21 mouse cellular contexts compared by ENCODE assay signal in genomic region chr10:92995186-92995585, GRCm38 (mm10).
DNase-seq lines count a peak whose midpoint lies in the region; ATAC-seq and TF ChIP-seq lines count a peak whose summit lies in the region.
"Had no signal": no experiment of that assay in that cellular context is flagged by ENCODE, and none has a peak within 500 bp of the region (broad histone marks: within the 10 kb centered on the region; RNA-seq: fewer than 3 reads in every experiment).

No protein-coding gene starts in this region.

- no peak for ATAC-seq in heart, embryonic 12.5 days (ENCODE audit: insufficient number of reproducible peaks, low FRiP score)
- ATAC-seq: activated CD4-positive, CD25-positive, alpha-beta regulatory T cell, adult 4 months; CD4-positive, CD25-positive, alpha-beta regulatory T cell, adult 4 months; Patski had no signal

- H3K36me3 ChIP-seq in heart, embryonic 12.5 days: no peaks in the 10 kb centered on the region
- H3K36me3 ChIP-seq in heart, embryonic 10.5 days: no peaks in the 10 kb centered on the region
- no peaks in the 10 kb centered on the region for H3K36me3 ChIP-seq in CH12.LX (replicated peaks in 1 of 2; ENCODE audit: control insufficient read depth in 1 of 2, insufficient read depth in 1 of 2, low read length in 1 of 2)
- H3K36me3 ChIP-seq: G1E had no signal

- no peak overlapping the region for H3K4me2 ChIP-seq in heart, embryonic 12.5 days
- no peak overlapping the region for H3K4me2 ChIP-seq in CH12.LX (ENCODE audit: insufficient read depth, low read depth, poor library complexity, severe bottlenecking)

- no peak for TF ChIP-seq RAD21 in CH12.LX (IDR thresholded peaks at IDR 0.05; ENCODE audit: low read depth, low read length)

- dilution Hi-C loops in CH12.LX (cut with MboI; ENCODE audit: extremely low pct_ligation_motif_present, extremely low pct_unique_long_range_greater_than_20kb, low sequenced_read_pairs): no loop called here

- H3K4me1 ChIP-seq in heart, embryonic 12.5 days (replicated peaks): peaks cover 7% of the 10 kb centered on the region
- no peaks in the 10 kb centered on the region for H3K4me1 ChIP-seq in heart, embryonic 10.5 days
- H3K4me1 ChIP-seq in CH12.LX (ENCODE audit: control insufficient read depth in 1 of 2, insufficient read depth in 2 of 2): peaks cover 11 to 14% of the 10 kb centered on the region in 2 experiments; a peak in 2 of 4 replicates

- H3K9me3 ChIP-seq in heart, embryonic 12.5 days (replicated peaks): 0 out of 2 replicates have a peak, but pooled peaks cover 2% of the 10 kb centered on the region
- H3K9me3 ChIP-seq in heart, embryonic 10.5 days: no peaks in the 10 kb centered on the region
- H3K9me3 ChIP-seq in CH12.LX (replicated peaks; ENCODE audit: low read length): no peaks in the 10 kb centered on the region
- H3K9me3 ChIP-seq: G1E had no signal

- TF ChIP-seq POLR2A in CH12.LX (IDR thresholded peaks at IDR 0.05; ENCODE audit: low read depth, low read length): no peak

- H3K27ac ChIP-seq in heart, embryonic 12.5 days (ENCODE audit: poor library complexity, severe bottlenecking): no peak overlapping the region
- no peak overlapping the region for H3K27ac ChIP-seq in heart, embryonic 10.5 days
- H3K27ac ChIP-seq in CH12.LX (ENCODE audit: insufficient read depth, low read depth): 0 out of 2 replicates have a peak overlapping the region, but pooled peaks have one; percentile 18
- no peak overlapping the region for H3K27ac ChIP-seq in left cerebral cortex, adult 2 months

- TF ChIP-seq CTCF in CH12.LX (conservative IDR thresholded peaks at IDR 0.05 in 1 of 2, IDR thresholded peaks at IDR 0.05 in 1 of 2; ENCODE audit: low read depth in 2 of 2, low read length in 2 of 2): no peak
- no peak for TF ChIP-seq CTCF in left cerebral cortex, adult 2 months (IDR thresholded peaks at IDR 0.05)

- no peak overlapping the region for H3K4me3 ChIP-seq in heart, embryonic 12.5 days
- H3K4me3 ChIP-seq in heart, embryonic 10.5 days: no peak overlapping the region
- no peak overlapping the region for H3K4me3 ChIP-seq in CH12.LX (replicated peaks in 1 of 3; ENCODE audit: low read depth in 2 of 3, low read length in 2 of 3, poor library complexity in 1 of 3)
- no peak overlapping the region for H3K4me3 ChIP-seq in left cerebral cortex, adult 2 months

- H3K9ac ChIP-seq in heart, embryonic 12.5 days: no peak overlapping the region
- H3K9ac ChIP-seq in CH12.LX (ENCODE audit: insufficient read depth, low read depth): no peak overlapping the region

- no peaks in the 10 kb centered on the region for H3K79me2 ChIP-seq in CH12.LX (replicated peaks; ENCODE audit: control insufficient read depth, extremely low read depth, insufficient read depth, poor library complexity, severe bottlenecking)

- intact Hi-C loops in left cerebral cortex, adult 2 months (cut with DNase I): no loop called here

- no peak for TF ChIP-seq EP300 in CH12.LX (IDR thresholded peaks at IDR 0.05; ENCODE audit: low read length)

- peak; percentile 65 for DNase-seq in heart, adult 11 months
- DNase-seq in heart, embryonic 10.5 days (ENCODE audit: low spot score): peak; percentile 53
- no peak for DNase-seq in heart, postnatal 4 days
- peak; percentile 3 for DNase-seq in CH12.LX (ENCODE audit: extremely low read depth)
- no peak for DNase-seq in left cerebral cortex, adult 2 months (ENCODE audit: extremely low spot score in 1 of 2, low spot score in 2 of 2)
- DNase-seq: adrenal gland, adult 2 months; adrenal gland, adult 8-10 months; adrenal gland, postnatal 10 days; adrenal gland, postnatal 14 days; adrenal gland, postnatal 25 days; adrenal gland, postnatal 36 days; B cell, adult 2 months; cerebellum, adult 11 months; cerebellum, adult 11-12 months; cerebellum, adult 18-20 months; cerebellum, adult 2 months had no signal

- in situ Hi-C loops in CH12.LX (cut with MboI; ENCODE audit: low pct_ligation_motif_present, low pct_unique_long_range_greater_than_20kb, low sequenced_read_pairs): no loop called here

- H3K27me3 ChIP-seq in heart, embryonic 12.5 days (replicated peaks): no peaks in the 10 kb centered on the region
- no peaks in the 10 kb centered on the region for H3K27me3 ChIP-seq in heart, embryonic 10.5 days (ENCODE audit: insufficient read depth, poor library complexity, severe bottlenecking)
- no peaks in the 10 kb centered on the region for H3K27me3 ChIP-seq in CH12.LX (replicated peaks)

- WGBS in heart, embryonic 12.5 days: 86% methylated on average over 7 of the region's 7 CpGs
- WGBS in heart, embryonic 10.5 days: 82% methylated on average over 7 of the region's 7 CpGs

TF ChIP-seq in CH12.LX, 34 proteins besides CTCF, POLR2A, EP300 and RAD21:
- TF ChIP-seq MAZ (IDR thresholded peaks at IDR 0.05; ENCODE audit: low read depth, low read length) (no peak), HCFC1 (IDR thresholded peaks at IDR 0.05; ENCODE audit: low read depth, low read length) (no peak), MAX (IDR thresholded peaks at IDR 0.05; ENCODE audit: low read length) (no peak), SIN3A (IDR thresholded peaks at IDR 0.05; ENCODE audit: low read length) (no peak), MYC (IDR thresholded peaks at IDR 0.05; ENCODE audit: low read depth, low read length) (no peak), KAT2A (IDR thresholded peaks at IDR 0.05; ENCODE audit: insufficient replicate concordance, low read length) (no peak), NELFE (IDR thresholded peaks at IDR 0.05; ENCODE audit: low read depth, low read length) (no peak), ELF1 (IDR thresholded peaks at IDR 0.05; ENCODE audit: low read depth, low read length) (no peak), BHLHE40 (IDR thresholded peaks at IDR 0.05; ENCODE audit: low read depth, low read length) (no peak)

Comparison
In these comparisons a context has a peak if more than half of its experiments do, and no peak if none do; other contexts are left out.
1. DNase-seq: peak in heart, adult 11 months (single experiment), heart, embryonic 10.5 days (single experiment) and CH12.LX (single experiment); none in heart, postnatal 4 days (single experiment) and left cerebral cortex, adult 2 months (0 of 2).